Mouse (Mus musculus) liver, embryonic 15.5 days (tissue): ENCODE measurements around the gene Myh14. TPM values are rescaled to one million over a fixed set of nuclear protein-coding genes. Genes with fewer than 3 reads are reported as not detected.

Source experiments
- ATAC-seq: fragments of 200-750 bp; cut with Nextera tagmentation; 2 replicates; pipeline ENCODE4 v1.8.0; 2017; ENCODE audit warnings: moderate number of reproducible peaks, mild to moderate bottlenecking, moderate library complexity; ENCODE audit not compliant: insufficient read depth
- H3K27ac ChIP-seq: fragments of 300-500 bp; sonication (generic); replicated peaks from 2 replicates; pipeline ENCODE4 v1.5.1; 2015; ENCODE audit warnings: mild to moderate bottlenecking, inconsistent platforms
- H3K27me3 ChIP-seq: fragments of 300-500 bp; sonication (generic); 2 replicates; pipeline ENCODE4 v1.6.1; 2015; ENCODE audit warnings: mild to moderate bottlenecking, inconsistent platforms
- H3K36me3 ChIP-seq: fragments of 300-500 bp; sonication (generic); replicated peaks from 2 replicates; pipeline ENCODE4 v1.6.1; 2015; ENCODE audit warnings: moderate library complexity, mild to moderate bottlenecking, inconsistent platforms
- H3K4me1 ChIP-seq: fragments of 300-500 bp; sonication (generic); replicated peaks from 2 replicates; pipeline ENCODE4 v1.6.1; 2015; ENCODE audit warnings: inconsistent platforms
- H3K4me2 ChIP-seq: fragments of 300-500 bp; sonication (generic); 2 replicates; pipeline ENCODE4 v1.6.1; 2015; ENCODE audit warnings: moderate library complexity, mild to moderate bottlenecking, inconsistent platforms
- H3K4me3 ChIP-seq: fragments of 300-500 bp; sonication (generic); replicated peaks from 2 replicates; pipeline ENCODE4 v1.5.1; 2015; ENCODE audit warnings: mild to moderate bottlenecking, inconsistent platforms
- H3K9ac ChIP-seq: fragments of 300-500 bp; sonication (generic); 2 replicates; pipeline ENCODE4 v1.6.1; 2015; ENCODE audit warnings: moderate library complexity, mild to moderate bottlenecking, inconsistent platforms
- H3K9me3 ChIP-seq: fragments of 300-500 bp; sonication (generic); replicated peaks from 2 replicates; pipeline ENCODE4 v1.6.1; 2016; ENCODE audit warnings: inconsistent platforms
- WGBS: fragments of 180-500 bp; shearing (Covaris S2); methylation state at CpG from one replicate; pipeline ENCODE4 v1.1.7; 2015; ENCODE audit warnings: mixed read lengths; ENCODE audit not compliant: insufficient replicate concordance; 5-methylcytosine and 5-hydroxymethylcytosine counted together
- polyA plus RNA-seq: library from polyadenylated mRNA; unstranded; fragments of >200 nt; fragmentation: Nextera tagmentation; extraction: Ambion mirVana; gene quantifications from 2 replicates; pipeline ENCODE4 v1.2.1, GENCODE M21; 2015

Gene Myh14
- polyA plus RNA-seq, 1 experiment from 2014 or later = 0.18 TPM

GRCm38 (mm10) chr7:44669103-44669502 is 1.5 kb downstream of the Myh14 start:
- no peak overlapping the region for H3K9ac ChIP-seq
- 12% methylated on average over 21 of the region's 21 CpGs for WGBS

GRCm38 (mm10) chr7:44667996-44668738 is 2.5 kb downstream of the Myh14 start:
- H3K27me3 ChIP-seq = peaks cover 37% of the 10 kb centered on the region
- no peak overlapping the region for H3K27ac ChIP-seq
- H3K36me3 ChIP-seq = no peaks in the 10 kb centered on the region
- WGBS = 48% methylated on average over 13 of the region's 13 CpGs
- no peak overlapping the region for H3K9ac ChIP-seq
- H3K4me3 ChIP-seq = no peak overlapping the region
- H3K4me2 ChIP-seq = no peak overlapping the region
- ATAC-seq = no peak
- H3K9me3 ChIP-seq = no peaks in the 10 kb centered on the region
- 0 out of 2 replicates have a peak, but pooled peaks cover 11% of the 10 kb centered on the region for H3K4me1 ChIP-seq

More at GRCm38 (mm10) chr7:44669103-44669502, 1.5 kb downstream of the Myh14 start:
- H3K4me1 ChIP-seq = 0 out of 2 replicates have a peak, but pooled peaks cover 11% of the 10 kb centered on the region
- no peaks in the 10 kb centered on the region for H3K9me3 ChIP-seq
- no peak overlapping the region for H3K4me2 ChIP-seq
- no peak overlapping the region for H3K27ac ChIP-seq
- no peak overlapping the region for H3K4me3 ChIP-seq
- peaks cover 37% of the 10 kb centered on the region for H3K27me3 ChIP-seq
- H3K36me3 ChIP-seq = no peaks in the 10 kb centered on the region
- ATAC-seq = no peak

- Histone ChIP-seq H3K4me3 (no peak overlapping the region), H3K27ac (no peak overlapping the region), H3K27me3 (peaks cover 30% of the 10 kb centered on the region), H3K9me3 (no peaks in the 10 kb centered on the region), H3K4me2 (no peak overlapping the region), H3K36me3 (no peaks in the 10 kb centered on the region), H3K9ac (no peak overlapping the region), H3K4me1 (0 out of 2 replicates have a peak, but pooled peaks cover 7% of the 10 kb centered on the region)
- WGBS = 67% methylated on average over 2 of the region's 2 CpGs
- no peak for ATAC-seq
These were observed 4.2 kb downstream of the Myh14 start for GRCm38 (mm10) chr7:44666462-44666861.

DNA sequence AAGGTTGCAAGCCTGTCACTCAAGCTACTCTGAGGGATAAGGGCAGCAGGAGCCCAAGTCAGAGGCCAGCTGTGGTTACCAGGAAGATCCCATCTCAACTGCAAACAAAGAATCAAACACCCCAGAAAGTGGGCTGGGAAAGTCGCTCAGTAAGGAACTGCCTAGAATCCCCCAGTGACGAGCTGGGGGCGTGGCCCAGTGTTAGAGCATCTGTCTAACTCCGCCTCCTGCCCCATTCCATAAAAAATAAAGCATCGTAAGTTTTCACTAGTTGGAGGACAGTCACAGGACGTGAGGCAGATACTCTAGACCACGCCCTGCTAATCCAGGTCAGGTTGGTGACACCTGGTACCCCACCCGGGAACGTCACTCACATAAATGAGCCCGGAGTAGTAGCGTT is 5.9 kb downstream of the Myh14 start:
- no peak overlapping the region for H3K4me2 ChIP-seq
- 30% methylated on average over 11 of the region's 11 CpGs for WGBS

GRCm38 (mm10) chr7:44663546-44663945 is 7.1 kb downstream of the Myh14 start:
- Histone ChIP-seq H3K27ac (no peak overlapping the region), H3K27me3 (peaks cover 3% of the 10 kb centered on the region; the same call in 1 of the 2 replicates), H3K4me3 (no peak overlapping the region), H3K9me3 (no peaks in the 10 kb centered on the region), H3K4me1 (no peaks in the 10 kb centered on the region), H3K9ac (no peak overlapping the region), H3K4me2 (no peak overlapping the region), H3K36me3 (no peaks in the 10 kb centered on the region)
- 48% methylated on average over 5 of the region's 5 CpGs for WGBS
- no peak for ATAC-seq

More for the DNA sequence above, 5.9 kb downstream of the Myh14 start:
- Histone ChIP-seq H3K36me3 (no peaks in the 10 kb centered on the region), H3K4me1 (no peaks in the 10 kb centered on the region), H3K27me3 (peaks cover 15% of the 10 kb centered on the region; the same call in 1 of the 2 replicates), H3K27ac (no peak overlapping the region), H3K9ac (no peak overlapping the region), H3K9me3 (no peaks in the 10 kb centered on the region), H3K4me3 (no peak overlapping the region)
- ATAC-seq = no peak

DNA sequence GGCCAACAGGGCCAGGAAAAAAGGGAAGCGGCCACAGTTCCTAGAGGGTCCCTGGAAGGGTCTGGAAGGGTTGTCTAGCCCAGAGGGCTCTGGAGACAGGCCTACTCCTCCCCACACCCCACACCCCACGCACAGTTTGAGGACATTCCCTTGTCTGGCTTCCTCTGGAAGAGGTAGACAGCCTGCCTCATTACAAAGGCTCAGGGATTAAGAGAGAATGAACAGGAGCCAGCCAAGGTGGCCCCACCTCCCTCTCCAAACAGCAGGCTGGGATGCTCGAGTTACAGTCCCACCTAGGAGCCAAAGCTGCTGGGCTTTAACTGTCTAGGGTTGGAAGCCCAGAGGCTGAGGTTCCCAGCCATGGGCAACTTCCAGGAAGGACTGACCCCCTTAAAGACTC is 8.1 kb downstream of the Myh14 start:
- 10% methylated on average over 3 of the region's 3 CpGs for WGBS
- H3K9ac ChIP-seq = no peak overlapping the region
- no peak overlapping the region for H3K4me2 ChIP-seq
- no peaks in the 10 kb centered on the region for H3K9me3 ChIP-seq
- no peak overlapping the region for H3K4me3 ChIP-seq
- H3K4me1 ChIP-seq = no peaks in the 10 kb centered on the region
- H3K27me3 ChIP-seq = no peaks in the 10 kb centered on the region
- no peak for ATAC-seq
- H3K36me3 ChIP-seq = no peaks in the 10 kb centered on the region
- H3K27ac ChIP-seq = no peak overlapping the region

DNA sequence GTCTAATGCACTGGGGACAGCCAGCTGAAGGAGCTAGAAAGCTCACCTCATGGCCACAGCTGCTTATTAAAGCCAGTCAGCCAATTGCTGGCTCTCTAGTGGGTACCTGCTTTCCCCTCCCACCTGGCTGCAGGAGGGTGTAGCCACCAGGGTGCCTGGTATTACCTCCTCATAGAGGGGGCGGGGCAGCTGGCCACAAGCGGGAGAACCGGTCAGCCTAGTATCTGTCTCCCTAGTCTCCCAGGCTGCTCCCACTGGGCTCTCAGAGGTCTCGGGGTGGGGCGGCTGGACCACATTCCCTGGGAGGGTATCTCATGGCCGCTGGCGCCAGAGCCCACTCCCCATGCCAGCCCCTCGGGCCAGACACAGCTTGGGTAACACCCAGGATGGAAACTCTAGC is 8.5 kb downstream of the Myh14 start:
- no peak for ATAC-seq

DNA sequence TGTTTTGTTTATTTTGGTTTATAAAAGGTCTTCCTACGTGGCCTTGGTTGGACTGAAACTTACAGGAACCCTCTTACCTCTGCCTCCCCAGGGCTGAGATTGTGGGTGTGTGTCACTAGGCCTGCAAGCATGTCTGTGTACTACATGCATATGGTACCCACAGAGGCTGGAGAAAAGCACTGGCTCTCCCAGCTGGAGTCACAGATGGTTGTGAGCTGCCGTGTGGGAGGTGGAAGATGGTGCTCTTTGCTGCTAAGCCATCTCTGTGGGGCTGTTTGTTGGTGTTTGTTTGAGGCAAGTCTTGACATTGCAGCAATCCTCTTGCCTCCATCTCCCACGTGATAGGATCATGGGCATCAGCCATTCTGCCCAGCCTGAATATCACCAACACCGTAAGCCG is 9.4 kb downstream of the Myh14 start:
- Histone ChIP-seq H3K4me1 (no peaks in the 10 kb centered on the region), H3K36me3 (no peaks in the 10 kb centered on the region), H3K9me3 (no peaks in the 10 kb centered on the region), H3K4me3 (no peak overlapping the region), H3K27me3 (no peaks in the 10 kb centered on the region), H3K27ac (no peak overlapping the region), H3K9ac (no peak overlapping the region), H3K4me2 (no peak overlapping the region)
- no peak for ATAC-seq
- 62% methylated on average over 5 of the region's 5 CpGs for WGBS

More for the DNA sequence above, 8.5 kb downstream of the Myh14 start:
- Histone ChIP-seq H3K4me2 (no peak overlapping the region), H3K4me1 (no peaks in the 10 kb centered on the region), H3K9me3 (no peaks in the 10 kb centered on the region), H3K27ac (no peak overlapping the region), H3K27me3 (no peaks in the 10 kb centered on the region), H3K4me3 (no peak overlapping the region), H3K9ac (no peak overlapping the region), H3K36me3 (no peaks in the 10 kb centered on the region)
- 12% methylated on average over 8 of the region's 8 CpGs for WGBS

DNA sequence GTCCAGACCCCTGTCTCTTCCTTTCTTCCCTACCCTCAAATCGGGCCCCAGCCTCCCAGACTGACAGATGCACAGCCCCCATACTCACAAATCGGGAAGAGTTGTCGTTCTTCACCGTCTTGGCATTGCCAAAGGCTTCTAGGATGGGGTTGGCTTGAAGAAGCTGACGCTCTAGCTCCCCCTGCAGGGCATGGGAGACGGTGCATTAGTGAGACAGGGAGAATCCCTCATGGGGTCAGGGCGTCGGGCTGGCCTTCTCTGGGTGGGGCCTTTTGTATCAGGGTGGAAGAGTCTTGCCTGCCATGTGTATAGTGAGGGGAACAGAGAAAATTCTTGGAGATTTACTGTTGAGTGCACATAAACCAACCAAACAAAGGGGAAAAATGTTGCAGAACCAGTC is 15.1 kb downstream of the Myh14 start:
- Histone ChIP-seq H3K27me3 (no peaks in the 10 kb centered on the region), H3K9ac (no peak overlapping the region), H3K4me2 (no peak overlapping the region), H3K9me3 (no peaks in the 10 kb centered on the region), H3K27ac (no peak overlapping the region), H3K4me1 (no peaks in the 10 kb centered on the region), H3K4me3 (no peak overlapping the region), H3K36me3 (no peaks in the 10 kb centered on the region)
- WGBS = 9% methylated on average over 8 of the region's 8 CpGs
- no peak for ATAC-seq

- WGBS = 44% methylated on average over 8 of the region's 8 CpGs
- H3K4me2 ChIP-seq = no peak overlapping the region
- H3K27me3 ChIP-seq = no peaks in the 10 kb centered on the region
- no peak for ATAC-seq
- H3K9me3 ChIP-seq = no peaks in the 10 kb centered on the region
- H3K4me1 ChIP-seq = no peaks in the 10 kb centered on the region
- no peak overlapping the region for H3K4me3 ChIP-seq
- no peak overlapping the region for H3K9ac ChIP-seq
- H3K27ac ChIP-seq = no peak overlapping the region
- no peaks in the 10 kb centered on the region for H3K36me3 ChIP-seq
These were observed 16.9 kb downstream of the Myh14 start for GRCm38 (mm10) chr7:44653773-44654172.

DNA sequence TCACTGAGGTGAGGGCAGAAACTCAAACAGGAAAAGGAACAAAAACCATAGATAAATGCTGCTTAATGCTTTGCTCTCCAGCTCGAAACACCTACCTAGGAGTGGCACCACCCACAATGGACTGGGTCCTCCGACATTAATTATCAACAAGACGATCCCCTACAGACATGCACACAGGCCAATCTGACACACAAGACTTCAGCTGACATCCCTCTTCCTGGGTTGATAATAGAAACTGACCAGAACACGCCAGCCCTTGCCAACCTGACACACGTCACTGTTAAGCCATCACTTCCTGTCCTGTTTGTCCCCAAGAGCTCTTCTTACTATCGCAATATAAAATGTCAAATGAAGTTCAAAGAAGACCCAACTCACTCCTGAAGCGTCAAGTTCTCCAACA is 19.2 kb downstream of the Myh14 start:
- Histone ChIP-seq H3K27ac (no peak overlapping the region), H3K27me3 (peaks cover under 1% of the 10 kb centered on the region; the same call in 1 of the 2 replicates), H3K9ac (no peak overlapping the region), H3K4me3 (no peak overlapping the region), H3K4me1 (no peaks in the 10 kb centered on the region), H3K9me3 (no peaks in the 10 kb centered on the region), H3K36me3 (no peaks in the 10 kb centered on the region), H3K4me2 (no peak overlapping the region)
- 44% methylated on average over 7 of the region's 7 CpGs for WGBS
- no peak for ATAC-seq

- Histone ChIP-seq H3K9me3 (no peaks in the 10 kb centered on the region), H3K27me3 (peaks cover 15% of the 10 kb centered on the region), H3K27ac (no peak overlapping the region), H3K4me1 (no peaks in the 10 kb centered on the region), H3K4me2 (no peak overlapping the region), H3K4me3 (no peak overlapping the region), H3K9ac (no peak overlapping the region), H3K36me3 (no peaks in the 10 kb centered on the region)
- ATAC-seq = no peak
- 6% methylated on average over 4 of the region's 4 CpGs for WGBS
These were observed 20.7 kb downstream of the Myh14 start for GRCm38 (mm10) chr7:44649990-44650389.
